Mouse (Mus musculus) v-Abl transformed pro-B cells (cell line): ENCODE measurements at regions not wholly inside any gene's neighbourhood (a gene's known extent, or its start where the extent isn't known, plus 50 kb on each side); places are given as distances from the start of the nearest gene placed in this dataset.

Experiments used
- in situ Hi-C, 2 experiments: fragments of 400-800 bp; cut with MboI; formaldehyde crosslinking; loops; one replicate each; pipeline ENCODE4 v1.15.1; 2025; ENCODE audit not compliant: unreplicated experiment in 2 of 2

- in situ Hi-C loops: no loop called here
These were observed 360.3 kb upstream of the Gcfc2 start for GRCm38 (mm10) chr6:81563192-81563591.

GRCm38 (mm10) chr6:81564295-81564694 lies 359.2 kb upstream of the Gcfc2 start:
- in situ Hi-C loops: no loop called here

GRCm38 (mm10) chr6:81586441-81587117 lies 336.9 kb upstream of the Gcfc2 start:
- in situ Hi-C loops: loop anchor here in 1 of 2 experiments (10.0 kb wide), 1 partner anchor 142 kb away; no protein-coding TSS in a partner anchor

GRCm38 (mm10) chr6:81589727-81590126 lies 333.7 kb upstream of the Gcfc2 start:
- in situ Hi-C loops: loop anchor here in 1 of 2 experiments (10.0 kb wide), 1 partner anchor 145 kb away; no protein-coding TSS in a partner anchor

GRCm38 (mm10) chr6:81595926-81596325 lies 327.5 kb upstream of the Gcfc2 start:
- in situ Hi-C loops: no loop called here

- in situ Hi-C loops: no loop called here
These were observed 314.8 kb upstream of the Gcfc2 start for GRCm38 (mm10) chr6:81608637-81609036.

GRCm38 (mm10) chr6:81611980-81612379 lies 311.5 kb upstream of the Gcfc2 start:
- in situ Hi-C loops: no loop called here

- in situ Hi-C loops: no loop called here
These were observed 305.5 kb upstream of the Gcfc2 start for GRCm38 (mm10) chr6:81618018-81618417.

GRCm38 (mm10) chr6:81621028-81621427 lies 302.4 kb upstream of the Gcfc2 start:
- in situ Hi-C loops: no loop called here

- in situ Hi-C loops: no loop called here
These were observed 300.8 kb upstream of the Gcfc2 start for GRCm38 (mm10) chr6:81622714-81623113.

GRCm38 (mm10) chr6:81625016-81625415 lies 298.5 kb upstream of the Gcfc2 start:
- in situ Hi-C loops: no loop called here

- in situ Hi-C loops: no loop called here
These were observed 289.9 kb upstream of the Gcfc2 start for GRCm38 (mm10) chr6:81633586-81633985.

GRCm38 (mm10) chr6:81647615-81648375 lies 275.7 kb upstream of the Gcfc2 start:
- in situ Hi-C loops: no loop called here

- in situ Hi-C loops: no loop called here
These were observed 271.6 kb upstream of the Gcfc2 start for GRCm38 (mm10) chr6:81651856-81652255.

GRCm38 (mm10) chr6:81655205-81655604 lies 268.3 kb upstream of the Gcfc2 start:
- in situ Hi-C loops: no loop called here

GRCm38 (mm10) chr6:81660478-81661395 lies 262.7 kb upstream of the Gcfc2 start:
- in situ Hi-C loops: no loop called here

- in situ Hi-C loops: no loop called here
These were observed 254.5 kb upstream of the Gcfc2 start for GRCm38 (mm10) chr6:81668944-81669343.

- in situ Hi-C loops: no loop called here
These were observed 250.2 kb upstream of the Gcfc2 start for GRCm38 (mm10) chr6:81673316-81673715.

GRCm38 (mm10) chr6:81697284-81697683 lies 226.2 kb upstream of the Gcfc2 start:
- in situ Hi-C loops: no loop called here

GRCm38 (mm10) chr6:81698173-81698572 lies 225.3 kb upstream of the Gcfc2 start:
- in situ Hi-C loops: no loop called here

- in situ Hi-C loops: no loop called here
These were observed 208.6 kb upstream of the Gcfc2 start for GRCm38 (mm10) chr6:81714867-81715266.
